Mouse (Mus musculus) cerebellum, postnatal 14 days (tissue): ENCODE results near the gene Cops7a.

Experiments
- DNase-seq, 2 experiments: peaks; one replicate each; pipeline ENCODE4 v3.0.0; 2021; ENCODE audit warnings: mixed read lengths in 2 of 2

Cops7a gene

GRCm38 (mm10) chr6:124965088-124965719 is at the start of gene Cops7a:
Gene Cops7a, minus strand, starts transcription at chr6:124965538.
- DNase-seq: peak; percentile 96 to 97

- peak; percentile 82 to 85 for DNase-seq
Measured at GRCm38 (mm10) chr6:125009181-125010073, 44.1 kb upstream of the Cops7a start.

GRCm38 (mm10) chr6:125009129-125009180 is 43.6 kb upstream of the Cops7a start, which contains the start of gene Zfp384:
Gene Zfp384, plus strand, starts transcription at chr6:125009145.
- DNase-seq: no peak

- peak; percentile 96 to 98 for DNase-seq
Measured at GRCm38 (mm10) chr6:125008586-125009128, 43.3 kb upstream of the Cops7a start.

- DNase-seq: no peak
Measured at GRCm38 (mm10) chr6:125008060-125008459, 42.7 kb upstream of the Cops7a start.

GRCm38 (mm10) chr6:125005086-125005485 is 39.7 kb upstream of the Cops7a start:
- no peak for DNase-seq

GRCm38 (mm10) chr6:125003706-125004105 is 38.4 kb upstream of the Cops7a start:
- DNase-seq: no peak

- no peak for DNase-seq
Measured at GRCm38 (mm10) chr6:124999546-124999945, 34.2 kb upstream of the Cops7a start.

- DNase-seq: no peak
Measured at GRCm38 (mm10) chr6:124999091-124999490, 33.8 kb upstream of the Cops7a start.

GRCm38 (mm10) chr6:124998066-124998465 is 32.7 kb upstream of the Cops7a start:
- DNase-seq: no peak

GRCm38 (mm10) chr6:124996551-124997501 is 31.5 kb upstream of the Cops7a start, which contains the start of gene Pianp:
Gene Pianp, plus strand, starts transcription at chr6:124996694.
- peak; percentile 94 for DNase-seq

GRCm38 (mm10) chr6:124995831-124996403 is 30.6 kb upstream of the Cops7a start:
- no peak for DNase-seq

- DNase-seq: no peak
Measured at GRCm38 (mm10) chr6:124995246-124995645, 29.9 kb upstream of the Cops7a start.

GRCm38 (mm10) chr6:124993876-124994275 is 28.5 kb upstream of the Cops7a start:
- no peak for DNase-seq

- DNase-seq: no peak
Measured at GRCm38 (mm10) chr6:124993365-124993764, 28.0 kb upstream of the Cops7a start.

- DNase-seq: no peak
Measured at GRCm38 (mm10) chr6:124992241-124992640, 26.9 kb upstream of the Cops7a start.

- peak; percentile 64 to 84 for DNase-seq
Measured at GRCm38 (mm10) chr6:124967766-124968165, 2.4 kb upstream of the Cops7a start.

GRCm38 (mm10) chr6:124966466-124967118 is 1.3 kb upstream of the Cops7a start:
- peak; percentile 24 to 46 for DNase-seq

GRCm38 (mm10) chr6:124965747-124966146 is 409 bp upstream of the Cops7a start:
- peak in 1 of 2 experiments; percentile 34 for DNase-seq

- DNase-seq: no peak
Measured at GRCm38 (mm10) chr6:124964638-124965037, 700 bp downstream of the Cops7a start.

- no peak for DNase-seq
Measured at GRCm38 (mm10) chr6:124961021-124961420, 4.3 kb downstream of the Cops7a start.

GRCm38 (mm10) chr6:124959960-124960359 is 5.4 kb downstream of the Cops7a start:
- no peak for DNase-seq
